Mouse (Mus musculus) natural killer cell, adult 2 months (primary cell): ENCODE data around the gene Nudt5.

Experiments
- DNase-seq, 2 experiments: peaks; one replicate each; pipeline ENCODE4 v3.0.0; 2022; ENCODE audit warnings: low spot score in 2 of 2

Gene Nudt5

GRCm38 (mm10) chr2:5867681-5868080 is 22.9 kb downstream of the Nudt5 start:
- DNase-seq = no peak

GRCm38 (mm10) chr2:5869746-5870145 is 24.9 kb downstream of the Nudt5 start:
- DNase-seq = no peak

GRCm38 (mm10) chr2:5877446-5877845 is 32.6 kb downstream of the Nudt5 start:
- DNase-seq = no peak

GRCm38 (mm10) chr2:5888865-5889264 is 44.0 kb downstream of the Nudt5 start:
- peak; percentile 12 to 45 for DNase-seq

GRCm38 (mm10) chr2:5889412-5889811 is 44.6 kb downstream of the Nudt5 start:
- DNase-seq = no peak

GRCm38 (mm10) chr2:5894296-5894695 is 49.5 kb downstream of the Nudt5 start:
- no peak for DNase-seq

GRCm38 (mm10) chr2:5894843-5895570 is 50.2 kb downstream of the Nudt5 start, which contains the start of gene Sec61a2:
Gene Sec61a2, minus strand, starts transcription at chr2:5895432.
- peak; percentile 98 to 99 for DNase-seq

GRCm38 (mm10) chr2:5900145-5900544 is 55.3 kb downstream of the Nudt5 start:
- DNase-seq = peak in 1 of 2 experiments; percentile 16

GRCm38 (mm10) chr2:5906092-5906491 is 61.3 kb downstream of the Nudt5 start:
- DNase-seq = no peak

GRCm38 (mm10) chr2:5906625-5907024 is 61.8 kb downstream of the Nudt5 start:
- peak; percentile 37 to 55 for DNase-seq

GRCm38 (mm10) chr2:5911282-5911965 is 66.6 kb downstream of the Nudt5 start:
- no peak for DNase-seq
